Mouse (Mus musculus): ENCODE measurements around the gene Naaladl2. TPM values are rescaled to one million over a fixed set of nuclear protein-coding genes. Genes with fewer than 3 reads are reported as not detected.

The Naaladl2 gene
- total and polyA plus RNA-seq, 3 experiments, result 0.13 TPM; not detected in 2

GRCm38 (mm10) chr3:24114849-24115248 is 1029.2 kb downstream of the Naaladl2 start:
- DNase-seq (ENCODE audit: extremely low read depth), result no peak
- Histone ChIP-seq H3K36me3 (replicated peaks in 1 of 2; ENCODE audit: control insufficient read depth in 1 of 2, insufficient read depth in 1 of 2, low read length in 1 of 2) (no peaks in the 10 kb centered on the region), H3K27me3 (replicated peaks) (no peaks in the 10 kb centered on the region), H3K27ac (ENCODE audit: insufficient read depth, low read depth) (no peak overlapping the region), H3K79me2 (replicated peaks; ENCODE audit: control insufficient read depth, extremely low read depth, insufficient read depth, poor library complexity, severe bottlenecking) (no peaks in the 10 kb centered on the region), H3K9ac (ENCODE audit: insufficient read depth, low read depth) (no peak overlapping the region), H3K9me3 (replicated peaks; ENCODE audit: low read length) (peaks cover 8% of the 10 kb centered on the region), H3K4me1 (ENCODE audit: control insufficient read depth in 1 of 2, insufficient read depth in 2 of 2) (no peaks in the 10 kb centered on the region), H3K4me2 (ENCODE audit: insufficient read depth, low read depth, poor library complexity, severe bottlenecking) (no peak overlapping the region), H3K4me3 (replicated peaks in 1 of 3; ENCODE audit: low read depth in 2 of 3, low read length in 2 of 3, poor library complexity in 1 of 3) (no peak overlapping the region)
- dilution Hi-C loops (cut with MboI; ENCODE audit: extremely low pct_ligation_motif_present, extremely low pct_unique_long_range_greater_than_20kb, low sequenced_read_pairs) (no loop called here), in situ Hi-C loops (cut with MboI; ENCODE audit: low pct_ligation_motif_present, low pct_unique_long_range_greater_than_20kb, low sequenced_read_pairs) (no loop called here)
- TF ChIP-seq TBP (conservative IDR thresholded peaks at IDR 0.05; ENCODE audit: low read depth, low read length) (no peak), EP300 (IDR thresholded peaks at IDR 0.05; ENCODE audit: low read length) (no peak), TCF12 (IDR thresholded peaks at IDR 0.05; ENCODE audit: low read depth, low read length) (no peak), MAFK (IDR thresholded peaks at IDR 0.05; ENCODE audit: insufficient replicate concordance, low read length) (no peak), IRF4 (IDR thresholded peaks at IDR 0.05; ENCODE audit: low read depth, low read length) (no peak), RCOR1 (conservative IDR thresholded peaks at IDR 0.05; ENCODE audit: low read depth, low read length) (no peak), HCFC1 (IDR thresholded peaks at IDR 0.05; ENCODE audit: low read depth, low read length) (no peak), CTCF (conservative IDR thresholded peaks at IDR 0.05 in 1 of 2, IDR thresholded peaks at IDR 0.05 in 1 of 2; ENCODE audit: low read depth in 2 of 2, low read length in 2 of 2) (no peak), CHD2 (IDR thresholded peaks at IDR 0.05; ENCODE audit: low read length) (no peak), ZKSCAN1 (IDR thresholded peaks at IDR 0.05; ENCODE audit: borderline replicate concordance, low read depth, low read length) (no peak), USF1 (IDR thresholded peaks at IDR 0.05; ENCODE audit: low read depth, low read length) (no peak), SIN3A (IDR thresholded peaks at IDR 0.05; ENCODE audit: low read length) (no peak), ZNF384 (IDR thresholded peaks at IDR 0.05; ENCODE audit: low read depth, low read length) (no peak), POLR2A (IDR thresholded peaks at IDR 0.05; ENCODE audit: low read depth, low read length) (no peak), MAX (IDR thresholded peaks at IDR 0.05; ENCODE audit: low read length) (no peak), UBTF (IDR thresholded peaks at IDR 0.05; ENCODE audit: low read depth, low read length) (no peak), NRF1 (IDR thresholded peaks at IDR 0.05; ENCODE audit: low read depth, low read length) (no peak)

GRCm38 (mm10) chr3:24113360-24113759 is 1030.7 kb downstream of the Naaladl2 start:
- TF ChIP-seq E2F4 (IDR thresholded peaks at IDR 0.05; ENCODE audit: insufficient replicate concordance, low read depth, low read length) (no peak), PAX5 (IDR thresholded peaks at IDR 0.05; ENCODE audit: low read length) (no peak), IRF4 (IDR thresholded peaks at IDR 0.05; ENCODE audit: low read depth, low read length) (no peak), POLR2AphosphoS2 (IDR thresholded peaks at IDR 0.05; ENCODE audit: low read depth, low read length) (no peak), GABPA (IDR thresholded peaks at IDR 0.05; ENCODE audit: insufficient replicate concordance, low read depth, low read length) (no peak), ZMIZ1 (IDR thresholded peaks at IDR 0.05; ENCODE audit: low read depth, low read length) (no peak), CHD1 (IDR thresholded peaks at IDR 0.05; ENCODE audit: low read depth, low read length) (no peak), RCOR1 (conservative IDR thresholded peaks at IDR 0.05; ENCODE audit: low read depth, low read length) (no peak), HCFC1 (IDR thresholded peaks at IDR 0.05; ENCODE audit: low read depth, low read length) (no peak), BHLHE40 (IDR thresholded peaks at IDR 0.05; ENCODE audit: low read depth, low read length) (no peak), MAFK (IDR thresholded peaks at IDR 0.05; ENCODE audit: insufficient replicate concordance, low read length) (no peak), MEF2A (IDR thresholded peaks at IDR 0.05; ENCODE audit: borderline replicate concordance, low read depth, low read length) (no peak), ELF1 (IDR thresholded peaks at IDR 0.05; ENCODE audit: low read depth, low read length) (no peak), ZKSCAN1 (IDR thresholded peaks at IDR 0.05; ENCODE audit: borderline replicate concordance, low read depth, low read length) (no peak)
- dilution Hi-C loops (cut with MboI; ENCODE audit: extremely low pct_ligation_motif_present, extremely low pct_unique_long_range_greater_than_20kb, low sequenced_read_pairs), result no loop called here
- Histone ChIP-seq H3K4me1 (ENCODE audit: control insufficient read depth in 1 of 2, insufficient read depth in 2 of 2) (no peaks in the 10 kb centered on the region), H3K9me3 (replicated peaks; ENCODE audit: low read length) (peaks cover 8% of the 10 kb centered on the region), H3K36me3 (replicated peaks in 1 of 2; ENCODE audit: control insufficient read depth in 1 of 2, insufficient read depth in 1 of 2, low read length in 1 of 2) (no peaks in the 10 kb centered on the region), H3K4me3 (replicated peaks in 1 of 3; ENCODE audit: low read depth in 2 of 3, low read length in 2 of 3, poor library complexity in 1 of 3) (no peak overlapping the region), H3K9ac (ENCODE audit: insufficient read depth, low read depth) (no peak overlapping the region), H3K27me3 (replicated peaks) (no peaks in the 10 kb centered on the region), H3K79me2 (replicated peaks; ENCODE audit: control insufficient read depth, extremely low read depth, insufficient read depth, poor library complexity, severe bottlenecking) (no peaks in the 10 kb centered on the region), H3K27ac (ENCODE audit: insufficient read depth, low read depth) (no peak overlapping the region), H3K4me2 (ENCODE audit: insufficient read depth, low read depth, poor library complexity, severe bottlenecking) (no peak overlapping the region)
- DNase-seq (ENCODE audit: extremely low read depth), result no peak
- in situ Hi-C loops (cut with MboI; ENCODE audit: low pct_ligation_motif_present, low pct_unique_long_range_greater_than_20kb, low sequenced_read_pairs), result no loop called here

All from CH12.LX (cell line).